Mouse (Mus musculus) erythroblast, embryonic 14.5 days (primary cell): ENCODE data around the gene Atg4d. TPM values are rescaled to one million over a fixed set of nuclear protein-coding genes. Genes with fewer than 3 reads are reported as not detected.
"Not testable (repeated sequence)": the region's sequence is repeated elsewhere in the genome, so short reads cannot be mapped to it uniquely, and the experiment has no call there.

Experiments used
- H3K27me3 ChIP-seq: 2 replicates; pipeline ENCODE4 v1.6.1; 2012; ENCODE audit warnings: inconsistent platforms; ENCODE audit not compliant: control insufficient read depth
- H3K36me3 ChIP-seq: 2 replicates; pipeline ENCODE4 v1.6.1; 2012; ENCODE audit warnings: mild to moderate bottlenecking, inconsistent platforms; ENCODE audit not compliant: control insufficient read depth
- H3K4me1 ChIP-seq: 2 replicates; pipeline ENCODE4 v1.6.1; 2012; ENCODE audit warnings: inconsistent platforms; ENCODE audit not compliant: control insufficient read depth
- H3K4me3 ChIP-seq: replicated peaks from 2 replicates; pipeline ENCODE3; 2012; ENCODE audit warnings: moderate library complexity, mild to moderate bottlenecking, inconsistent platforms
- H3K9me3 ChIP-seq: 2 replicates; pipeline ENCODE4 v1.6.1; 2012; ENCODE audit warnings: low read length, inconsistent platforms, mixed read lengths; ENCODE audit not compliant: control insufficient read depth
- GATA1 ChIP-seq: IDR thresholded peaks from 2 replicates; pipeline ENCODE4 v1.6.1; 2012; ENCODE audit warnings: low read length, inconsistent platforms, mixed read lengths
- TAL1 ChIP-seq: IDR thresholded peaks from 3 replicates; pipeline ENCODE4 v1.6.1; 2012; ENCODE audit warnings: low read length, inconsistent platforms, mixed read lengths
- polyA plus RNA-seq: library from polyadenylated mRNA; stranded (reverse); fragments of >175 nt; gene quantifications from 2 replicates; pipeline ENCODE4 v1.2.3, GENCODE M21; 2012

The Atg4d gene
- polyA plus RNA-seq, 1 experiment = 30.2 TPM

DNA sequence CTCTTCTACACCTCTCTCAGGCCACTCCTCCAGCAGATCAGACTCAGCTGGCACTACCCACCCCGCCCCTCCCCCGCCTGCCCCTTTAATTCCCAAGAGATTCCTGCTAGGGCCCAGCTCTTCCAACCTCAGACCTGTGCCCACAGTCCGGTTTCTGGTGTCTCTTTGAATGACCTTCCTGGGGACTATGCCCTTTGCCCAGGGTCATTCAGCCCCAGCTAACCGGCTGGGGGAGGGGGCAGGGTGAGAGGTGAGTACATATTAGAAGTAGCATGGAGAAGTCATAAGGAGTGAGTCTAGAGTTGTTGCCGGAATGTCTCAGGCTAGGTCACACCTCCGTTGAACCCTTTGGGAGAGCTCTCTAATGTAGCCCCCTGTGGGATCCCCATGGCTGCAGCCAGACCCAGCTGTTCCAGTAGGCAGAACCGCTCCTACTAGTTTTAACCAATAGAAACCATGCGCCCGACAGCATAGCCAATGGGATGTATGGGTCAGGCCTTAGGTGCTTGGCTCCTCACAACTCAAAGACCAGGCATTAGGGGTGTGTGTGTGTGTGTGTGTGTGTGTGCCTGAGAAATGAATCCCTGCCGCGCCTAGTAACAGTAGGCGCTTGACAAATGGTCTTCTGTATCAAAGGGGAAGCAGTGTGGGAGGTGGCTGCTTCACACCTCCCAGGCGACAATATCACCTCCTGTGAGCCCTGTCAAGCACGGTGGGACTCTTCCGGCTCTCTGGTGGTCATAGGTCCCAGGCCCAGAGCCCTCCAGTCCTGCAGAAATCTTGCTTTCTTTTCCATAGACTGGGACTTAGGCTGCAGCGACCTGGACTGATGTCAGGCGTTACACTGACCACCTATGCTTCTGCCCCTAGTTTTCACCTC lies 15.2 kb upstream of the Atg4d start:
- Histone ChIP-seq H3K4me1 (peaks cover 14% of the 10 kb centered on the region), H3K9me3 (peaks cover 2% of the 10 kb centered on the region), H3K27me3 (peaks cover 92% of the 10 kb centered on the region), H3K36me3 (no peaks in the 10 kb centered on the region), H3K4me3 (no peak overlapping the region)
- no peak for TF ChIP-seq GATA1
- TF ChIP-seq TAL1 = no peak

DNA sequence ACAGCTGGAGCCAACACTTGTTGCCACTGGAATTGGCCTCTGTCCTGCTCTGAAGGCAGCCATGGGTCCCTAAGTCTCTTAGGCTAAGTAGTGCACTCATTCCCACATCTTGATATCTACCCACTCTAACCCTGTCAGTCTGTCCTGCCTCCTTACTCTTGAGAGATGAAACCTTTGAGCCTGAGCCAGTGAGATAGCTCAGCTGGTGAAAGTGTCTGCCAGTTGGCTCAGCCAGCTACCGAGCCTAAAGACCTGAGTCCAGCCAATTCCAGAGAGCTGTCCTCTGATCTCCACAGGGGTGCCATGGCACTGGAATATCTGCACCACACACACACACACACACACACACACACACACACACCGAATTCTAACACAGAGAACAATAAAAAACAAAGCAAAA lies 14.6 kb upstream of the Atg4d start:
- H3K27me3 ChIP-seq = peaks cover 87% of the 10 kb centered on the region
- H3K9me3 ChIP-seq = no peaks in the 10 kb centered on the region; the same call in 1 of the 2 replicates
- no peaks in the 10 kb centered on the region for H3K36me3 ChIP-seq
- H3K4me1 ChIP-seq = peaks cover 14% of the 10 kb centered on the region
- TF ChIP-seq GATA1 (no peak), TAL1 (no peak)
- no peak overlapping the region for H3K4me3 ChIP-seq

GRCm38 (mm10) chr9:21251116-21251735 lies 13.9 kb upstream of the Atg4d start:
- Histone ChIP-seq H3K4me3 (no peak overlapping the region), H3K9me3 (no peaks in the 10 kb centered on the region; the same call in 1 of the 2 replicates), H3K36me3 (no peaks in the 10 kb centered on the region), H3K27me3 (peaks cover 80% of the 10 kb centered on the region), H3K4me1 (peaks cover 14% of the 10 kb centered on the region)
- TF ChIP-seq GATA1 = no peak
- no peak for TF ChIP-seq TAL1

DNA sequence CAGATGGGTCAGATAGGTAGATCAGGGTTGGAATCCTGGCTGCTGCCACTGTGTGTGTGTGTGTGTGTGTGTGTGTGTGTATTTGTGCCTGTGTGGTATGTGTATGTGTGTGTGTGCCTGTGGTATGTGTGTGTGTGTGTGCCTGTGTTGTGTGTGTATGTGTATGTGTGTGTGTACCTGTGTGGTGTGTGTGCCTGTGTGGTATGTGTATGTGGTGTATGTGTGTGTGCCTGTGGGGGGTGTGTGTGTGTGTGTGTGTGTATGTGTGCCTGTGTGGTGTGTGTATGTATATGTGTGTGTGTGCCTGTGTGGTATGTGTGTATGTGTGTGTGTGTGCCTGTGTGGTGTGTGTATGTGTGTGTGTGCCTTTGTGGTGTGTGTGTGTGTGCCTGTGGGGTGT lies 10.4 kb upstream of the Atg4d start:
- Histone ChIP-seq H3K36me3 (no peaks in the 10 kb centered on the region), H3K9me3 (no peaks in the 10 kb centered on the region; the same call in 1 of the 2 replicates), H3K4me1 (peaks cover 7% of the 10 kb centered on the region), H3K4me3 (no peak overlapping the region), H3K27me3 (peaks cover 56% of the 10 kb centered on the region)
- TF ChIP-seq GATA1 (no peak), TAL1 (no peak)

GRCm38 (mm10) chr9:21256349-21256748 lies 8.7 kb upstream of the Atg4d start:
- not testable (repeated sequence) for H3K9me3 ChIP-seq, H3K4me1 ChIP-seq, H3K4me3 ChIP-seq, H3K36me3 ChIP-seq
- H3K27me3 ChIP-seq = peaks cover 47% of the 10 kb centered on the region

DNA sequence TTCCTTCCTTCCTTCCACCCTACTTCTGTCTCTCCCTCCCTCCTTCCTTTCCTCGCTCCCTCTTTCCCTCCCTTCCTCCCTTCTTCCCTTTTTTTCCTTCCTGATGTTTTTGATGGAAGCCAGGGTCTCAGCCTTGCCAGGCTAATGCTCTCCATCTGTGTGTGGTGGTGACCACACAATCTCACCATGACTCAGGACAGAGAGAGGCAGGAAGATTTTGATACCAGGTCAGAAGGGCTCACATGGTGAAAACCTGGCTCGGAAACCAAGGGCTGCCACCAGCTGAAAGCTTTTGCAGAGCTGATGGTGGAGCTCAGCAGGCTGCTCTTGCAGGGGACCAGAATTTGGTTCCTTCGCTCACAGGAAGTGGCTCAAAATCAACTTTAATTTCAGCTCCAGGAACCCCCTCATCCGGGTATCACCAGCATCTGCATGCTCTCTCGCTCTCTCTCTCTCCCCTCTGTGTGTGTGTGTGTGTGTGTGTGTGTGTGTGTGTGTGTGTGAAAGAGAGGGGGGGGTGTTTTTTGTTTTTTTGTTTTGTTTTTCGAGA lies 4.5 kb upstream of the Atg4d start:
- Histone ChIP-seq H3K4me3 (no peak overlapping the region), H3K27me3 (peaks cover 18% of the 10 kb centered on the region), H3K9me3 (no peaks in the 10 kb centered on the region), H3K4me1 (peaks cover 35% of the 10 kb centered on the region), H3K36me3 (peaks cover under 1% of the 10 kb centered on the region)
- no peak for TF ChIP-seq GATA1
- no peak for TF ChIP-seq TAL1

- Histone ChIP-seq H3K4me3 (no peak overlapping the region), H3K9me3 (no peaks in the 10 kb centered on the region), H3K27me3 (peaks cover 18% of the 10 kb centered on the region), H3K36me3 (peaks cover 14% of the 10 kb centered on the region), H3K4me1 (peaks cover 47% of the 10 kb centered on the region)
- no peak for TF ChIP-seq TAL1
- no peak for TF ChIP-seq GATA1
Observed at GRCm38 (mm10) chr9:21261831-21262230, 3.3 kb upstream of the Atg4d start.

GRCm38 (mm10) chr9:21264272-21264999 lies 657 bp upstream of the Atg4d start:
- H3K9me3 ChIP-seq = no peaks in the 10 kb centered on the region
- TF ChIP-seq TAL1 (peak; percentile 79), GATA1 (peak; percentile 44; the same call in 1 of the 2 replicates)
- peaks cover 40% of the 10 kb centered on the region for H3K36me3 ChIP-seq
- H3K27me3 ChIP-seq = peaks cover 11% of the 10 kb centered on the region
- peaks cover 65% of the 10 kb centered on the region for H3K4me1 ChIP-seq
- peak overlapping the region; percentile 87 for H3K4me3 ChIP-seq

DNA sequence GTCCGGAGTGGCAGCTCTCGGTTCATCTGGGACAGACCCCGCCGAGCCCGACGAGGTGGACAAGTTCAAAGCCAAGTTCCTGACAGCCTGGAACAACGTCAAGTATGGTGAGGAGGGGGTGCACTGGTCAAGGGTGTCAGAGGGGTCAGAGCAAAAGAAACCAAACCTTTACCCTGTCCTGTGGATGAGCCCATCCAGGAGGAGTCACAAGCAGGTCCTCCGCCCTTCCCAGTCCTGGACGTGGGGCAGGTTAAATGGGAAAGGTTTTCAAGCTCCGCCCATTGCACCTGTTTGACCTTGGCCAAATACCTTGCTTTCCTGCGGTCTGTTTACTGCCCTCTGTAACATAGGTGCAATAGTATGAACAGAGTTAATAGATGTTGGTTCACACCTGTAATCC lies 518 bp downstream of the Atg4d start:
- no peak for TF ChIP-seq GATA1
- no peaks in the 10 kb centered on the region for H3K9me3 ChIP-seq
- peak overlapping the region; percentile 87 for H3K4me3 ChIP-seq
- peaks cover 71% of the 10 kb centered on the region for H3K4me1 ChIP-seq
- peaks cover 1% of the 10 kb centered on the region for H3K27me3 ChIP-seq
- peaks cover 51% of the 10 kb centered on the region for H3K36me3 ChIP-seq
